Mouse (Mus musculus) testis, postnatal 14 days (tissue): Measurements from ENCODE around the gene Spink4.
"Not testable (repeated sequence)": the region's sequence is repeated elsewhere in the genome, so short reads cannot be mapped to it uniquely, and the experiment has no call there.

Experiments used
- DNase-seq: peaks from one replicate; pipeline ENCODE4 v3.0.0; 2021; ENCODE audit warnings: low spot score

Spink4 gene

GRCm38 (mm10) chr4:40900612-40901011 lies 19.2 kb upstream of the Spink4 start:
- no peak for DNase-seq

GRCm38 (mm10) chr4:40906298-40906697 lies 13.6 kb upstream of the Spink4 start:
- no peak for DNase-seq

GRCm38 (mm10) chr4:40908261-40908969 lies 11.4 kb upstream of the Spink4 start:
- peak; percentile 39 for DNase-seq

GRCm38 (mm10) chr4:40914287-40914867 lies 5.5 kb upstream of the Spink4 start:
- no peak for DNase-seq

GRCm38 (mm10) chr4:40915947-40916346 lies 3.9 kb upstream of the Spink4 start:
- no peak for DNase-seq

GRCm38 (mm10) chr4:40916592-40917155 lies 3.2 kb upstream of the Spink4 start:
- DNase-seq, result no peak

GRCm38 (mm10) chr4:40920576-40920975 lies 724 bp downstream of the Spink4 start:
- no peak for DNase-seq

- no peak for DNase-seq
Observed at GRCm38 (mm10) chr4:40921288-40921687, 1.4 kb downstream of the Spink4 start.

GRCm38 (mm10) chr4:40923087-40923651 lies 3.3 kb downstream of the Spink4 start:
- no peak for DNase-seq

- no peak for DNase-seq
Observed at GRCm38 (mm10) chr4:40925568-40925967, 5.7 kb downstream of the Spink4 start.

- no peak for DNase-seq
Observed at GRCm38 (mm10) chr4:40929046-40929445, 9.2 kb downstream of the Spink4 start.

GRCm38 (mm10) chr4:40933694-40934093 lies 13.8 kb downstream of the Spink4 start:
- no peak for DNase-seq

- not testable (repeated sequence) for DNase-seq
Observed at GRCm38 (mm10) chr4:40934369-40934768, 14.5 kb downstream of the Spink4 start.

GRCm38 (mm10) chr4:40936175-40936839 lies 16.5 kb downstream of the Spink4 start:
- no peak for DNase-seq

GRCm38 (mm10) chr4:40938793-40939192 lies 18.9 kb downstream of the Spink4 start:
- DNase-seq, result no peak

GRCm38 (mm10) chr4:40943651-40944050 lies 23.8 kb downstream of the Spink4 start:
- no peak for DNase-seq

- DNase-seq, result no peak
Observed at GRCm38 (mm10) chr4:40946516-40947121, 26.8 kb downstream of the Spink4 start.

GRCm38 (mm10) chr4:40947565-40948159 lies 27.8 kb downstream of the Spink4 start:
- no peak for DNase-seq

GRCm38 (mm10) chr4:40948160-40948708 lies 28.4 kb downstream of the Spink4 start, which contains the start of the genes Bag1 and Chmp5:
Gene Bag1 (minus strand): TSS chr4:40948294.
Gene Chmp5 (plus strand): TSS chr4:40948407.
- peak; percentile 98 for DNase-seq

GRCm38 (mm10) chr4:40953521-40953920 lies 33.7 kb downstream of the Spink4 start:
- no peak for DNase-seq

- no peak for DNase-seq
Observed at GRCm38 (mm10) chr4:40955942-40956341, 36.1 kb downstream of the Spink4 start.
